Mouse (Mus musculus): ENCODE measurements around the gene Efl1.
"Not testable (repeated sequence)": the region's sequence is repeated elsewhere in the genome, so short reads cannot be mapped to it uniquely, and the experiment has no call there.

Gene Efl1

GRCm38 (mm10) chr7:82719740-82720139 lies 71.3 kb downstream of the Efl1 start:
- no peak for DNase-seq (ENCODE audit: low spot score in 2 of 2)

- DNase-seq (ENCODE audit: low spot score in 2 of 2): no peak
Measured at GRCm38 (mm10) chr7:82720501-82720900, 72.1 kb downstream of the Efl1 start.

- DNase-seq (ENCODE audit: low spot score in 2 of 2): no peak
Measured at GRCm38 (mm10) chr7:82720906-82721305, 72.5 kb downstream of the Efl1 start.

- no peak for DNase-seq (ENCODE audit: low spot score in 2 of 2)
Measured at GRCm38 (mm10) chr7:82722486-82723123, 74.2 kb downstream of the Efl1 start.

DNA sequence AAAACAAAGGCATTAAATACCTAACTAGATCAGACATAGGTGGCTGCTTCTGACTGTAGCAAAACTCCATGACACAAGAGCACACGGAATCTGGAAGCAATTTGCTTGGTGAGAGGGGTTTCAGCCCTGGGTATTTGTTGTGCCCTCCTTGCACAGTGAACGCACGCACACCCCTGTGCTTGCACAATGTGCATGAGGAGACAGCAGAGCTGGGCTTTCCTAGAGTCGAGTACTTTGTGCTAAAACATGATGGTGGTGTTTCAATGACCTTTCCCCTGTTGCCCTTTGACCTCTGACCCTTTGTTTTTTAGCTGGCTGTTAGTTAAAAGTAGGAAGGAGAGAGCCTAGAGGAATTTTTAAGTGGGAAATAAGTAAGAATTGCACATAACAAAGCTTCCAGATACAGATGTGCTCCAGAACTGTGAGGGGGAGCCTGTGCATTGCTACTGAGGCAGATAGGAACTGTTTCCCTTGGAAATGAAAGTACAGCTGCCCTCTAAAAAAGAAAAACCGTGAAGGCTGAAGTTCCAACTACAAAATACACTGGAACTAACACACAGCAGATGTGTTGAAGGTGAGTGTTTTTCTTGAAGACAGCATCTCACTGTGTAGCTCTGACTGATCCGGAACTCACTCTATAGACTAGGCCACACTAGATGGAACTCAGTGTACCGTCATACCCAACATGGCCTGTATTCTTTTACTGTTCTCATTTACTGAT lies 74.9 kb downstream of the Efl1 start:
- no peak for DNase-seq (ENCODE audit: low spot score in 2 of 2)

GRCm38 (mm10) chr7:82724491-82724890 lies 76.1 kb downstream of the Efl1 start:
- no peak for DNase-seq (ENCODE audit: low spot score in 2 of 2)

GRCm38 (mm10) chr7:82725006-82725636 lies 76.7 kb downstream of the Efl1 start:
- DNase-seq (ENCODE audit: low spot score in 2 of 2): no peak

- no peak for DNase-seq (ENCODE audit: low spot score in 2 of 2)
Measured at GRCm38 (mm10) chr7:82725741-82726450, 77.5 kb downstream of the Efl1 start.

DNA sequence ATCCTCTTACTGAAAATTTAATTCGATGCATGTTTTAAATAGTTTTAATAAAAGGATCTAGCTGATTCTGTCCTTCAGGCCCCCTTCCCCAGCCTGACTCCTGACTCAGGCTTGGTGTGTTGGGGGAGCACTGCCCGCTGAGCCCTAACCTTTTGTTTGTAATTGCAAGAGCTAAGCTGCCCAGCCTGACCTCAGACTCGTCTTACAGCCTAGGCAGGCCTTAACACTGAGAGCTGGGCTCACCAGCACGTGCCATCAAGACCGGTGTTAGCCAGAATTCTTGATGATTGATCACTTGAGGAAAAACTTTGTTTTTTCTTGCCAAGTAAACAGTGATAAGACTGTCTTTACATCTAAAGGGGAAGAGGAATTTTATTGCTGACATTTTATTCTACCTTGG lies 78.7 kb downstream of the Efl1 start:
- DNase-seq (ENCODE audit: low spot score in 2 of 2): no peak

DNA sequence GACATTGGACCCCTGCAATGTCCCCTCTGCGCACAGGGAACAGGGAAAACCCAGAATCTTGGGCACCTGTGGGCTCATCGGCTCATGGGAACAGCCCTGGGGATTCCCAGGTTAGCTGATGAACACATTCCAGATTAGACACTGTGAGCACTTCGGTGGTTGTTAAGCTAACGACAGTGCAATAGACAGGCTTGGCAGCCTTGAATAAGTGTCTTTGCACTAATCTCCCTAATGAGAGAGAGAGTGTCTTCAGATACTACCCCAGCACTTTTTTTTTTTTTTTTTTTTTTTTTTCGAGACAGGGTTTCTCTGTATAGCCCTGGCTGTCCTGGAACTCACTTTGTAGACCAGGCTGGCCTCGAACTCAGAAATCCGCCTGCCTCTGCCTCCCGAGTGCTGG lies 80.6 kb downstream of the Efl1 start:
- DNase-seq (ENCODE audit: low spot score in 2 of 2): not testable (repeated sequence)

DNA sequence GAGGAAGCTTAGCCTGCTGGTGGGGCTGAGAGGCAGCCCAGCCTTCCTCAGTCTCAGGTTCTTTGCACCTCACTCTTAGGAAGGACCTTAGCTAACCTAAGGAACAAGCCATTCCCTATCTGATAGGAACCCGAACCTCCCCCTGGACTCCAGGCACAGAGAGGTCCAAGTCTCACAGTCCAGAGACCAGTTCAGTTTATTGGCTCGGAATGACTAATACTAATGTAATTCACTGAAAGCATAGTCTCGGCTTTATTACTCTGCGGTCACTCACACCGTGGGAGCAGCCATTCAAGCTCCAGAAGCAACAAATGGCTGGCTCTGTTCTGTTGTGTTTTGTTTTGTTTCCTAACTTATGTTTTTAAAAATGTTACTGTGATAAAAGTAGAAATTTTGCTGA lies 84.7 kb downstream of the Efl1 start:
- no peak for DNase-seq (ENCODE audit: low spot score in 2 of 2)

DNA sequence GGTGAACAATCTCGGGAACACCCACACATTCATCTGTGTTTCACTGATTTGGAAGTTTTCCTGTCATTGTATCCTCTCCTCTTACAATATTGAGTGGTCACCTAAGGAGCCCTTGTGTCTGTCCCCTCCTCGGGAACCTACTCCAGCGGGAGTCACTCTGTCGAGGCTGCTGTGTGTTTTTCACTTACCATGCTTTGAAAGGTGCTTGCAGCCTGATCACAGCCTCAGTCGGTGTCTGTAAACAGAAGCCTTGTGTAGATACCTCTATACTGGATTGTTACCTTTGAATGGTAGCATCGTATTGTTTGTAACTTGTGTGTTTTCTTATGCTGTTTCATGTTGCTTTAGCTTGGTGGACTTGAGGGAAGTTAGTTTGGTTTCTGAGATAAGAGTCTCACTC lies 85.6 kb downstream of the Efl1 start:
- no peak for DNase-seq (ENCODE audit: low spot score in 2 of 2)

DNA sequence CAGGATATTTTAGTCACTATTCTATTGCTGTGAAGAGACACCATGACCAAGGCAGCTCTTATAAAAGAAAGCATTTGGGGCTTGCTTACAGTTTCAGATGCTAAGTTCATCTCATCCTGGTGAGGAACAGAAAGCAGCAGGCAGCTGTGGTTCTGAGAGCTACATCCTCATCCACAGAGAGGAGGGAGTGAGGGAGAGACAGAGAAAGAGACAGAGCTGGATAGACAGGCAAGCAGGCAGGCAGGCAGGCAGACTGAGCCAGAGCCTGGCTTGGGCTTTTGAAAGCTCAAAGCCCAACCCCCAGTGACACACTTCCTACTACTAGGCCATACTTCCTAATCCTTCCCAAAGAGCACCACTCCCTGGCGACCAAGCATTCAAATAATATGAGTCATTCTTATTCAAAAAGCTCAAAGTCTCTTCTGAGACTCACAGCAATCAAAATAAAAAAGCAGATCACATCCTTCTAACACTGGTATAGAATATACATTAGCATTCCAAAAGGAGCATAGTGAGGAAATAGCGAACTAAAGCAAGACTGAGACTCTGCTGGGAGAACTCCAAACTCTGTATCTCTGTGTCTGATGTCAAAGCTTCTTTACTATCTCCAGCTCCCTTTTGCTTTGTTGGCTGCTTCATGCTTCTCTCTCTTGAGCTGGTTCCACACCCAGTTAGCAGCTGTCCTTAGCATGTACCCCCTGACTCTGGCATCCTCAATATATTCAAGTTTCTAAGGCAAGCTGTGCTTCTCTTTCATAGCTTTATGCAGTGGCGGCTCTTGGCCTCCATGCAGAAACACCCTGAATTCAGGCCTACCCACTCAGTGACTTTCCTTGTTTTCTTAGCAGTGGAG lies 86.6 kb downstream of the Efl1 start:
- DNase-seq (ENCODE audit: low spot score in 2 of 2): no peak

- DNase-seq (ENCODE audit: low spot score in 2 of 2): no peak
Measured at GRCm38 (mm10) chr7:82743116-82743765, 94.8 kb downstream of the Efl1 start.

GRCm38 (mm10) chr7:82744167-82744715 lies 95.8 kb downstream of the Efl1 start:
- no peak for DNase-seq (ENCODE audit: low spot score in 2 of 2)

DNA sequence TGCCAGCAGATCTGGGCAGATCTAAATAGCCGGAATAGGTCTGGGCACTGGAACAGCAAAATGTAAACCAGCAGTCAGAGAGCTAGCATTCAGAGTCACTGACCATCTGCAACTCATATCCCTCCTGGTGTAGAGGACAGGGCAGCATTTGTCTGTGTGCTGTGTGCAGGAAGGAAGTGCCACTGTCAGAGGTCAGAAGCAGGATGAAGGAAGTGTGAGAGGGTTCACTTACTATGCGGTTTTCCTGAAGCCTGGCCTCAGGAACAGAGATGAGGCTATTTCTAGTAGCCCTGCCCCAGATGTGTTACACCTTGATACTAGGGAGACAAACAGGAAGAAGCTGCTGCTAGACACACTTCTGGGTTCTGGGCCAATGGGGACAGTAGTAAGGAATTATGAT lies 100.4 kb downstream of the Efl1 start:
- no peak for DNase-seq (ENCODE audit: low spot score in 2 of 2)

DNA sequence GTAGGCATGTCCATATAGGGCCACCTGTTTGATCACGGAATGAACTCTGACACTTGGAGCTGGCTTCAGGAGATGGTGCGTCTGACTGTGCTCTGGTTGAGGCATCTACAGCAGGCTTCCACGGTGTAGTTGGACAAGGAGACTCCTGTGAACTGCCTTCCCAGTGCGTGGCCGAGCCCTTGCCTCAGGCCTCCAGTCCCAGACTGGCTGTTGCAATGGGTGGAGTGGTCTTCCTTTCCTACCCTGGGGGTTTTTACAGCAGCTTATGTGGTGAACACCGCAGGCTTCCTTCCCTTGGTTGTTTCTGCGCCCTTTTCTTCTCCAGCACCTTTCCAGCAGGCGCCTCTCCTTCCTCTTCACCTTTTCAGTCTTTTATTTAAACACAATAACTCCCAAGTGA lies 100.8 kb downstream of the Efl1 start:
- no peak for DNase-seq (ENCODE audit: low spot score in 2 of 2)

- DNase-seq (ENCODE audit: low spot score in 2 of 2): no peak
Measured at GRCm38 (mm10) chr7:82752171-82753085, 104.0 kb downstream of the Efl1 start.

- DNase-seq (ENCODE audit: low spot score in 2 of 2): no peak
Measured at GRCm38 (mm10) chr7:82755602-82756155, 107.3 kb downstream of the Efl1 start.
